Mouse (Mus musculus) liver, adult 2 months (tissue): ENCODE measurements around the gene Gm7534. TPM values are rescaled to one million over a fixed set of nuclear protein-coding genes. Genes with fewer than 3 reads are reported as not detected.

Experiments
- polyA plus RNA-seq: library from polyadenylated mRNA; depleted of rRNA; stranded (reverse); fragments of >200 nt; gene quantifications from 2 replicates; pipeline ENCODE4 v1.2.3, GENCODE M21; 2012; rRNA removed
- total RNA-seq: library from RNA; depleted of rRNA; stranded (reverse); fragments of >200 nt; gene quantifications from 2 replicates; pipeline ENCODE4 v1.2.3, GENCODE M21; 2014; rRNA removed

The Gm7534 gene
- total and polyA plus RNA-seq, 2 experiments: not detected

Other genes with a start within 250 kb of the Gm7534 start
- gene Hmgn2, start 234.4 kb downstream of the Gm7534 start, total RNA-seq: 21.1 and 35.2 TPM in 2 replicates
- gene Hmgn2, start 234.4 kb downstream of the Gm7534 start, polyA plus RNA-seq: 3.1 and 3.7 TPM in 2 replicates
- gene Dhdds, start 202.1 kb downstream of the Gm7534 start, total RNA-seq: 14.0 and 15.6 TPM in 2 replicates
- 19.2 and 21.3 TPM in 2 replicates for gene Dhdds, start 202.1 kb downstream of the Gm7534 start, polyA plus RNA-seq
- not detected in 2 replicates for gene Lin28a, start 184.2 kb downstream of the Gm7534 start, total RNA-seq
- not detected in 2 replicates for gene Lin28a, start 184.2 kb downstream of the Gm7534 start, polyA plus RNA-seq
- gene Zfp683, start 149.2 kb downstream of the Gm7534 start, total RNA-seq: not detected in 2 replicates
- gene Zfp683, start 149.2 kb downstream of the Gm7534 start, polyA plus RNA-seq: 0.55 and 1.0 TPM in 2 replicates
- 0.94 and 1.4 TPM in 2 replicates for gene Crybg2, start 142.2 kb downstream of the Gm7534 start, total RNA-seq
- 0.42 and 1.6 TPM in 2 replicates for gene Crybg2, start 142.2 kb downstream of the Gm7534 start, polyA plus RNA-seq
- gene Cd52, start 107.9 kb downstream of the Gm7534 start, total RNA-seq: 20.0 and 26.8 TPM in 2 replicates
- 7.6 and 10.4 TPM in 2 replicates for gene Cd52, start 107.9 kb downstream of the Gm7534 start, polyA plus RNA-seq
- 0.09 and 0.34 TPM in 2 replicates for gene Ubxn11, start 100.4 kb downstream of the Gm7534 start, total RNA-seq
- gene Ubxn11, start 100.4 kb downstream of the Gm7534 start, polyA plus RNA-seq: 0.66 and 1.2 TPM in 2 replicates
- 6.0 and 10.3 TPM in 2 replicates for gene Sh3bgrl3, start 74.2 kb downstream of the Gm7534 start, total RNA-seq
- 36.6 and 45.0 TPM in 2 replicates for gene Sh3bgrl3, start 74.2 kb downstream of the Gm7534 start, polyA plus RNA-seq
- gene Cep85, start 15.9 kb downstream of the Gm7534 start, total RNA-seq: 99.8 and 108 TPM in 2 replicates
- gene Cep85, start 15.9 kb downstream of the Gm7534 start, polyA plus RNA-seq: 50.5 and 61.5 TPM in 2 replicates
- gene Catsper4, start 24.4 kb upstream of the Gm7534 start, total RNA-seq: not detected in 2 replicates
- not detected in 2 replicates for gene Catsper4, start 24.4 kb upstream of the Gm7534 start, polyA plus RNA-seq
- gene Cnksr1, start 35.4 kb upstream of the Gm7534 start, total RNA-seq: 0.07 and 0.09 TPM in 2 replicates
- gene Cnksr1, start 35.4 kb upstream of the Gm7534 start, polyA plus RNA-seq: 0.17 and 0.21 TPM in 2 replicates
- gene E130218I03Rik, start 40.7 kb upstream of the Gm7534 start, total RNA-seq: not detected in 2 replicates
- gene E130218I03Rik, start 40.7 kb upstream of the Gm7534 start, polyA plus RNA-seq: not detected in 2 replicates
- 2.9 and 3.2 TPM in 2 replicates for gene Zfp593, start 42.6 kb upstream of the Gm7534 start, total RNA-seq
- gene Zfp593, start 42.6 kb upstream of the Gm7534 start, polyA plus RNA-seq: 4.6 and 6.8 TPM in 2 replicates
- gene Gm30191, start 43.9 kb upstream of the Gm7534 start, total RNA-seq: not detected in 2 replicates
- not detected in 2 replicates for gene Gm30191, start 43.9 kb upstream of the Gm7534 start, polyA plus RNA-seq
- 0.13 and 0.28 TPM in 2 replicates for gene Grrp1, start 51.1 kb upstream of the Gm7534 start, total RNA-seq
- gene Grrp1, start 51.1 kb upstream of the Gm7534 start, polyA plus RNA-seq: 0.27 and 0.29 TPM in 2 replicates
- 7.4 and 7.8 TPM in 2 replicates for gene Pdik1l, start 84.9 kb upstream of the Gm7534 start, total RNA-seq
- gene Pdik1l, start 84.9 kb upstream of the Gm7534 start, polyA plus RNA-seq: 2.6 and 2.7 TPM in 2 replicates
- gene Trim63, start 112.1 kb upstream of the Gm7534 start, total RNA-seq: 0.09 TPM in 1 of 2 replicates, not detected in the other
- not detected in 2 replicates for gene Trim63, start 112.1 kb upstream of the Gm7534 start, polyA plus RNA-seq
- gene Slc30a2, start 140.2 kb upstream of the Gm7534 start, total RNA-seq: under 0.01 and 0.07 TPM in 2 replicates
- gene Slc30a2, start 140.2 kb upstream of the Gm7534 start, polyA plus RNA-seq: not detected in 2 replicates
- gene Extl1, start 180.8 kb upstream of the Gm7534 start, total RNA-seq: 0.47 and 1.6 TPM in 2 replicates
- gene Extl1, start 180.8 kb upstream of the Gm7534 start, polyA plus RNA-seq: 5.6 and 6.6 TPM in 2 replicates
- 74.7 and 78.2 TPM in 2 replicates for gene Pafah2, start 193.3 kb upstream of the Gm7534 start, total RNA-seq
- gene Pafah2, start 193.3 kb upstream of the Gm7534 start, polyA plus RNA-seq: 79.3 and 116 TPM in 2 replicates